Mouse (Mus musculus) adrenal gland, postnatal 4 days (tissue): ENCODE results near the gene Cldnd2. TPM values are rescaled to one million over a fixed set of nuclear protein-coding genes. Genes with fewer than 3 reads are reported as not detected.

Experiments used
- DNase-seq, 2 experiments: peaks; one replicate each; pipeline ENCODE4 v3.0.0; 2021 to 2022; ENCODE audit warnings: low spot score in 2 of 2, mixed read lengths in 2 of 2
- total RNA-seq, 2 experiments: library from RNA; stranded (reverse); gene quantifications; 2 replicates each; pipeline ENCODE4 v1.2.3; 2021

The Cldnd2 gene
- total RNA-seq, 2 experiments from 2014 or later, result not detected

DNA sequence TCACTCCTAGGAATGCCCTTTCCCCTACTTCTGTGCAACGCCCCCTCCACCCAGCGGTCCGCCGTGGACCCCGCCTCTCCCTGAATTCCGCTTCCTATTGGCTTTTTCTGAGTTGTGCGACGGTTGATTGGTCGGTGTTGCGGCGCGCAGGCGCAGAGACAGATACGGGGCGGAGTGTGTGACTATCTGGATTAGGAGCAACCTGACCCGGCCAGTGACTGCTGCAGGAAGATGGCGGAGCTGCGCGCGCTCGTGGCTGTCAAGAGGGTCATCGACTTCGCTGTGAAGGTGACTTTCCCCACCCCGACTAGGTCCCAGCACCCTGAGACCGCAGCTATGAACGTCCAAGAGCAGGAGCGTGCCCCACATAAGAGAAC, 3.3 kb downstream of the Cldnd2 start, which contains the start of the genes Etfb and Gm45233:
Etfb (plus strand) TSS at position 167 of the 377 bp plus-strand sequence.
Gm45233 (plus strand) TSS at position 212 of the 377 bp plus-strand sequence.
- peak; percentile 72 to 92 for DNase-seq

DNA sequence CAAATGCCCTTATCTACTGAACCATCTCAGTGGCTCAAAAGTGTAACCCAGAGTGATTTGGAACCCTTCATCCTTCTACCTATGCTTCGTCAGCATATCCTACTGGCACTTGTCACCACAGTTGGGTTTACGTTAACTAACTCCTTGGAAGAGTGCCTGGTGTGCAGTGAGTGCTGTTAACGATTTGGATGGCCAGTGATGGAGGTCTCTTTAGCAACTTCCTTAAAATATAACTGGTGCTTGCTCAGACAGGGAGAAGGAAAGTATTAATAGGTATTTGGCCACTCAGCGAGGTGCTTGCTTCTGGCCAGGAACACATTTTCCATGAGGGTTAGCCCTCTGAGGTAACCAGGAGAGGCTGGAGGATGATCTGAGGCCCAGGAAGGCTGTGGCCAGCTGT, 7.2 kb downstream of the Cldnd2 start:
- DNase-seq, result no peak

DNA sequence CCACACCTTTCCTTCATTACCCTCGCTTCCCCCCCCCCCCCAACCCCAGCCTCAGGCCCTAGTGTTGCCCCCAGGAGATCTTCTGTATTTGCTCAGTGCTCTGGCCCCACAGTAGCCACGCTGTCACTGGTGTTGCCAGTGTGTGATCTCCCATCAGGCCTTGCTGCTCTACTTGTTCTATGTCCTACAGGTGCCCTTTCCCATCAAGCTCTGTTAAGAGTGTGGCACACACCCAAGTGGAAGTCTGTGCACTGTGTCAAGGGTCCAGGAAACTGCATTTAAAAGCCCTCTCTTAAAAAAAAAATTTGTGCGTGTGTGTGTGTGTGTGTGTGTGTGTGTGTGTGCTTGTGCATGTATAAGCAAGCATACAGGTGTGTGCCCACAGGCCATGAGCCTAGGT, 7.7 kb downstream of the Cldnd2 start:
- no peak for DNase-seq

DNA sequence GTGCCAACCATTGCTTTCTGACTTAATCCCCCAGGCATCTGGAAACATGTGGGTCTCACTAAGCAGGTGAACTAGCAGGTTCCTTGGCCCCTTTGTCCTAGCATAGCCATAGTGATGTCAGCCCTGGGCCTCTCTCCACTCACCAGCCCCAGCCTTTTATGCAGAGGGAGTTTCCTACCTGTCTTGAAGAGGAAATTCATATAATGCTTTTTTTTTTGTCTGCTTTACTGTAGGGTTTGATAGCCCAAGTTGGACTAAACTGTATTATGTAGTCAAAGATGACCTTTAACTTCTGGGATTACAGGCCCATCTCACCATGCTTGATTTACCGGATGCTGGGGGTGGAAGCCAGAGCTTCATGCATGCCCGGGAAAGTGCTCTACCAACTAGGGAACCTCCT, 9.2 kb downstream of the Cldnd2 start:
- DNase-seq, result no peak

DNA sequence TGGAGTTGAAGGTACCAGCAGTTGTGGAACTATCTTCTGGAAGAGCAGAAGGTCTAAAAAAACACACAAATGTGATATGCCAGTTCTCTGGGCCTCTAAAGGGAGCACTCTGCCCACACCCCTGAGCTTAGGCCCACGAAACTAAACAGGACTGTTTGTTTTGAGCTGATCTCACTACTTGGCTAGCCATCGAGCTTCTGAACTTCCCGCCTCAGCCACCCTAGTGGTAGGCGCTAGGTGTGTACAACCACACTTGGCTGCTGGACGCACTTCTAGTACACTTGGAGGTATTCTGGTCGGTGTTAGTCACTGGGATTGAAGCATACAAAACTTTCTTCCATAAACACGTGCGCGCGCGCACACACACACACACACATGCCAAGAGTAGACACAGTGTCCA, 11.1 kb downstream of the Cldnd2 start:
- no peak for DNase-seq

DNA sequence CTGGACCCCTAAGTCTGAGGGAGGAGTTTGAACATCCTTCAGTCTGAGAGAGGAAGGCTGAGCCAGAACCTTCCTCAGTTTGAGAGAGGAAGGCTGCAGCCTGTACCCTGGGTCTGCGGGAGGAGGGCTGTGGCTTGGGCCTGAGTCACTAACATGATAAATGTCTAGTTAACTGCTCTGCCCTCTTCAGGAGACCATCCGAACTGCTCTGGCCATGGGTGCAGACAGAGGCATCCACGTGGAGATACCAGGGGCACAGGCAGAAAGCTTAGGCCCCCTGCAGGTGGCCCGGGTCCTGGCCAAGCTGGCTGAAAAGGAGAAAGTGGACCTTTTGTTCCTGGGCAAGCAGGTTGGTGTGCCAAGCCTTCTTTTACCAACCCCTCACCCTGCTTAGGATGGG, 12.0 kb downstream of the Cldnd2 start:
- no peak for DNase-seq

DNA sequence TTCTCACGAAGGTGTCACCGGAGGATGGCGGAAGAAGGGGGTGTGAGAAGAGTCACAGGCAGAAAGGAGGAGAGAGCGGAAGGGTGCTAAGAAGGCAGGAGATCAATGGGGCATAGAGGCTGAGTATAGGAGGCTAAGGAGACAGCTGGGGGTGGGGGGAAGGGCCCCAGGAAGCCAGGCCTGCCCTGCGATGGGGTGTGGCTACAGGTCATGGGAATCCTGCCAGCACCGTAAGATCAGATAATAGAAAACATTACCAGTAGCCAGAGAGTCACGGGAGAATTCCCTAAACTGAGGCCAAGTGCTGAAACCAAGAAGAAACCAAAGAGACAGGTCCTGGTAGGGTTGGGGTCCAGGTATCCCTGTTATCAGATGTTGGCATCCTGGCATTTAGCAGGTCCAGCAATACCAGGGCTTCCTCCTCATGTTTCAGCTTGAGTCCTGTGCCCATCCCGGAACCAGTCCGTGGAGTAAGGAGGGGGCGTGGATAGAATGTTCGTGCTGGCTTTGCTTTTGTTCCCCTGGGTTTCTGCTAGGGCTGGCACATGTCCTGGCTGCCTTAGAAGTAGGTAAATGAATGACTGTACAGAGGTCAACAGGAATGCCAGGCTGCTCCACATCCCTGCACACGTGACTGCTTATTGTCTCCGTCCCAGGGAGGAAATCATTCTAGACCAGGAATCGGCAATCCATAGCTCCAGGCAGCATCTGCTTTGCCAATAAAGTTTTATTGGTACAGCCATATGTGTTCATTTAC, 13.2 kb downstream of the Cldnd2 start:
- DNase-seq, result no peak

DNA sequence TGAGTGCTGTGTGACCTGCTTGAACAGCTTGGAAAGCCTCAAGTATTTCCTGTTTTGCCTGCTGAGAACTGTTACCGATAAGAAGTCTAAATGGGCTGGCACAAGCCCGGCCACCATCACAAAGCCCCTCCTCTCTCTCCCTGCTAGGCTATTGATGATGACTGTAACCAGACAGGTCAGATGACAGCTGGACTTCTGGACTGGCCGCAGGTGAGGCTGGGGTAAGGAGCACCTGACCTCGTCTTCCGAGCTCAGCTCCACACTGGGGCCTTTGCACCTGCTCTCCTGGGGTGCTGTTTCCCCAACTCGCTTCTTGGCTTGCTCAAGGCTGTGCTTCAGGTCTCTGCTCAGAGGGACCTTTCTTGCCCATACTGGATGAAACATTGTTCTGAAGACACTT, 13.8 kb downstream of the Cldnd2 start:
- no peak for DNase-seq

DNA sequence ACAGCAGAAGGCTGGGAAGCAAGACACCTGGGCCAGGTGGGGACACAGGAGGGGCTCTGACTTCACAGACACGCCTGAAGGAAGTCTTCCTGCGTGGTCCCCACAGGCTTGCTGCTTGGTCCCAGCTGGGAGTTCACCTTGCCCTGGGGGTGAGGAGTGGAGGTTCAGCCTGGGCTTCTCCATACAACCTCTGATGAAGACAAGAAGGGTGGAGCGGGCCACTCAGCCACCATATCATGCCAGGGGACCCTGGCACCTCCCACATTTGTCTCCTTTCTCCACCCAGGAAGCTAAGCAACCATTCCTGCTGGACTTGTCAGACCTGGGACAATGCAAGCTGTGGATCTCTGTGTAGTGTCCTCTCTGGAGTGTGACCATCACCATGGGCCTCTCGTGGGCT, 22.3 kb downstream of the Cldnd2 start, which contains the start of gene Vsig10l:
Vsig10l (plus strand) TSS at position 301 of the 400 bp plus-strand sequence.
- DNase-seq, result no peak

DNA sequence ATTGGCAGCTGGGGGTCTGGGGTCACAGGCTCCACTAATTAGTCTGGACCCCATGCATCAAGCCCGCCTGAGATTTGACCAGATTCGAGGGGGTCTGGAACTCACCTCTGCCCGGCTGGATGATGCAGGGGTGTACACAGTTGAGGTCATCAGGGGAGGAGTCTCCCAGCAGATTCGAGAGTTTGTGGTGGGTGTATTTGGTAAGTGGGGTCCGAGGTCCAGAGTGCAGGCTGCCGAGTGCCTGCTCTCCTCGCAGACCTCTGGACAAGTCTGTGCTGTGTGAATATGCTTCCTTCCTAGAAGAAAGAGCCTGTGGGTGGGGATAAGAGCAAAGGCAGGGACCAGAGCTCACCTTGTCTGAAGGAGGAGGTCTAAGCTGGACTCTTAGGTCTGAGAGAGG, 23.4 kb downstream of the Cldnd2 start:
- DNase-seq, result no peak

DNA sequence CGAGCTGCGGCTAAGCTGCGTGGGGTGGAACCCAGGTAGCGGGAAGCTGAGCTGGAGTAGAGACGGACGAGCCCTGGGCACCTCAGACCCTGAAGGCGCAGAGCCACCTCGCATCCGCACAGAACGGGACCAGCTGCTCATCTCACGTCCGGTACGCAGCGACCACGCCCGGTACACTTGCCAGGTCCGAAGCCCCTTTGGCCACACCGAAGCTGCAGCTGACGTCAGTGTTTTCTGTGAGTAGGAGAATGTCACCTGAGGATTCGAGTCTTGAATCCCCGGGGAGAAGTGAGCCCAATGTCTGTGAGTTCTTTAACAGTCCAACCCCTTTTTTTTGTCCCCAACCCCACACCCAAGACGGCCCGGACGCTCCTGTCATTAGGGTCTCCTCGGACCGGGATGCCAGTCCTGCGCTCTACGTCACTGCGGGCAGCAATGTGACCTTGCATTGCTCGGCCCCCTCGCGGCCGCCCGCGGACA, 24.3 kb downstream of the Cldnd2 start:
- DNase-seq, result no peak

DNA sequence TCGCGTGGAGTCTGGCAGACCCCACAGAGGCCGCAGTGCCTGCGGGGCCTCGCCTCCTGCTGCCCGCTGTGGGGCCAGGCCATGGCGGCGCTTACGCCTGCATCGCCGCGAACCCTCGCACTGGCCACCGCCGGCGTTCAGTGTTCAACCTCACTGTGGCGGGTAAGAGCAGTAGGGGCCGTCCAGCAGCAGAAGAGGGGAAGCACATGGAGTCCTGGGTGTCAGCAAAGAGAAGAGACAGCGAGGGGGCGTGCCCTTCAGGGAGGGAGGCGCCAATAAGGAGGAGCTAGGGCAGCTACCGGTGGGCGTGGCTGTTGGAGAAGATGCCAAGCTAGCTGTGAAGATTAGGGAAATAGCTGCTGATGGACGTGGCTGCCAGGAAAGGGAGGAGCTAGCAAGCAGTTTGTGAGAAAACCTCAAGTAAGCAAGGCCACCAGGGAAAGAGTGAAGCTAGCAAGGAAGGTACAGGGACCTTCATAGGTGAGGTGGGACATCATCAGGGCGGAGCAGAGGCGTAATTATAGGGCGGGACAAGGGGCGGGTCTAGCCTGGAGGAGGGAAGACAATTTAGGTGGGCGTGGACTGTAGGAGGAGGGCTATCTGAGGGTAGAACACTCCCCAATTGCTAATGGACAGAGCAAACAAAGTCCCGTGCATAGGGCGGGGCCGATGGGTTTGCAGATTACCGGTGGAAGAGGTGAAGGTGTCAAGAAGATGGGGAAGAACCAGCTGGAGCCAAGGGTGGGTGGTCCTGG, 24.9 kb downstream of the Cldnd2 start:
- DNase-seq, result peak; percentile 46 to 76

DNA sequence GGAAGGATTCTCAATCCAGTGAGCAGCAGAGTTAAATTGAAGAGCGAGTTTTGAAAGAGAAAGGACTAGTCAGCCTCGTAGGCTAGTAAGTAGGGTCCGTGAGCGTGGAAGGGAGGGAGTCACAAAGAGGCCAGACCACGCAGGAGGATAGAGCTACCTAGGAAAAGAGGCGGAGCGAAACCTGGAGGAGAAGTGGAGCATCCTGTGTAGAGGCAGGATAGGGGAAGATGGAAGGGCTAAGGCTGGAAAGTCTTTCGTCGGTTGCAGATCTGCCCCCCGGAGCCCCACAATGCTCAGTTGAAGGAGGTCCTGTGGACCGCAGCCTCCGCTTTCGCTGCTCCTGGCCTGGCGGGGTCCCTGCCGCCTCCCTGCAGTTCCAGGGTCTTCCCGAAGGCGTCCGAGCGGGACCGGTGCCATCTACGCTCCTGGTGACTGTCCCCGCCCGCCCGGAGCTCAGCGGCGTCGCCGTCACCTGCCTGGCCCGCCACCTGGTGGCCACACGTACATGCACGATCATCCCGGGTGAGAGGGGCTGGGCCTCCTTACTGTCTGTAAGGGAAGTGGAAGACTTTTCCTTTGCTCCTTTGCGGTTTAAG, 25.6 kb downstream of the Cldnd2 start:
- peak; percentile 64 to 69 for DNase-seq

DNA sequence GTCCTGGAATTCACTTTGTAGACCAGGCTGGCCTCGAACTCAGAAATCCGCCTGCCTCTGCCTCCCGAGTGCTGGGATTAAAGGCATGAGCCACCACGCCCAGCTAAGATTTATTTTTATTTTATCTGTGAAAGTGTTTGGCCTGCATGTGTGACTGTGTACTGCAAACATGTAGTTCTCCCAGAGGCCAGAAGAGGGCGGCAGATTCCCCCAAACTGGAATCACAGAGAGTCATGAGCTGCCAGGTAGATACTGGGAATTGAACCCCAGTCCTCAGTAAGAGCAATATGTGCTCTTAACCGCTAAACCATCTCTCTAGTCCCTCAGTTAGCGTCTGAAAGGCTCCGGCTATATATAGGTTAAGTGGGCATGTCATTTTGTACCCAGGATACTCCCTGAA, 29.8 kb downstream of the Cldnd2 start:
- DNase-seq, result no peak

DNA sequence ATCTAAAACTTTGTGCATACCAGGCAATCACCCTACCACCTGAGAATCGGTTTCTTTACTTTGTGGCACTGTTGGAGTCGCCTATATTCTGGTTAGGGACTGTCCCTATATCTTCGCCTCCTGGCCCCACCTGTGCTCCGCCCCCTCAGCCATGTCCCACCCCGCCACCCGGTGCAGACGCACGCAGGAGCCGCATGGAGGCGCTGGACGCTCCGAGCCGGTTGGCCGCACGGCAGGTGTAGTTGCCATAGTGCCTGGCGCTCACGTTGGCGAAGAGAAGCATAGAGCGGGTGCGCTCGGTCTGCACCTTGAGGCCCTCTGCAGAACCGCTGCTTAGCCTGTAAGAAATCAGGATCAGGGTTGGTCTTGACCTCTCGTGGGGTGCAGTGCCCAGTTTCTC, 35.1 kb downstream of the Cldnd2 start:
- no peak for DNase-seq

DNA sequence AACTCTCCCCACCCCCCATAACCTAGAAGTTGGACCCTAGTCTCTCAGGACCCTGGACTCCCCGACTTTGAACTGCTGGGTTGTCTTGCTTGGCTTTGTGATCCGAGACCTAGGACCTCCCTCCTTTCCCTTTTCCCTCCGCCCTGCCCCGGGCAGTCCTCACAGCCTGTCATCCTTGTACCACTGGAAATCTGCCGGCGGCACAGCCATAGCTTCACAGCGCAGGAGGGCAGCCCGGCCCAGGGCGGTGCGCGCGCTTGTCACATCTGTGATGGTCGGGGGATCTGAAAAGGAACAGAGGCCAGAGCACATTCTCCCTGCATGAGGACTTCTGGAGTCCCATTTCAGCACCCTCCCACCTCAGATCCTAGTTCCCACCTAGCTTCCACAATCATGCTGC, 35.8 kb downstream of the Cldnd2 start:
- DNase-seq, result no peak

DNA sequence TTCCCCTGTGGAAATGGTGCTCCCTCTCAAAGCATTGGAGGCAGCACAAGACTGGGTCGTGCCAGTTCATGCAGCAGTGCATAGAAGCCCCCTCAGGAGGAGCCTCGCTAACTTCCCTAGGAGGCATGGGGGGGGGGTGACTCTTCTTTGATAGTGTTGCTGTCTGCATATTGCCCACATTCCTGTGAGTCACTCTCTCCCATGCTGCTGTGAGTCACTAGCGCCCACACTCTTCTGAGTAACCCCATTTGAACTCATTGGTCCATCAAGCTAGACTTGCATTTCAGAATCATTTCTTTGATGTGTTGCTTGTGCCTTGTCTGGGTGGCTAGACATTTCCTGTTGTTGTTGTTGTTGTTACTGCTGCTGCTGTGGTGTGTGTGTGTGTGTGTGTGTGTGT, 40.6 kb downstream of the Cldnd2 start:
- DNase-seq, result no peak

DNA sequence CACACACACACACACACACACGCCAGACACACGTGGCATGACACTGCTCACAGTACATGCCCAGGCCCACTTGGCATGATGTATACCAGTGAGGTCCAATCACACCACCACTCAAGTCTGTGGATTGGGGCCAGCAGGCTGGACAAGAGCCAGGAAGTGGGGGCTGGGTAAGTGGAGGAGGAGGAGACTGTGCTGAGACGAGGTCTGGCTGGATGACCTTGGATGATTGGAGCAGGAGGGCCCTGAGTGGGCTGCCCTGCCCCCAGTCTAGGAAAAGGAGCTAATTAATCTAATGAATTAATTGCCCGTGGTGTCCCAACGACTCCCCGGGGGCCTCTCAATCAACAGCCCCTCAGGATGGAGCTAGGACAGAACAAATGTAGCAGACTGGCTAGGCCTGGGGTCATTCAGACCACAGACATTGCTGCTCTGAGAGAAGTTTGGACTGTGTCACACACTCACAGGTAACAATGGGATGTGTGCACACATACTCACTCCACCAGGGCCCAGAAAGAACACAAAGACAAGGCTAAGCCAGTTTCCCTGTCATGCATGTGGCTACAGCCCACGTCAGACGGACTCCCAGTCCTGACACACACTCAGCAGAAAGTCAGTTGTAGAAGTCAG, 41.6 kb downstream of the Cldnd2 start:
- DNase-seq, result no peak

DNA sequence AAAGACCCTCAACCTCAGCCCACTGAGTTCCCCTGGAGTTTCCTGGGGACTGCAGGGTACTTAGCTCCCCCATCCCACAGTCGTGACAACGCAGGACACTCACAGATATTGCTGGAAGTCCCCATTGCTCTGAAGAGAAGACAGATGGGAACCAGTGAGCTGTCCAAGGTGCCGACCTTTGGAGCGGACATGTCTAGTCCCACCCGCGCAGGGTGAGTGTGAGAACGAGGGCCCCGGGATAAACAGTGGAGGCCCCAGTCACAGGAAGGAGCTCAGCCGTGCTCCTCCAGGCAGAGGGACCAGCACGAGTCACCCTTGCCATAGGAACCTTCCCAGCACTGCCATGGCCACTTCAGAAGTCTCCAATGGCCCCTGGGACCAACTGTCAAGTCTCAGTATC, 42.7 kb downstream of the Cldnd2 start:
- DNase-seq, result no peak

DNA sequence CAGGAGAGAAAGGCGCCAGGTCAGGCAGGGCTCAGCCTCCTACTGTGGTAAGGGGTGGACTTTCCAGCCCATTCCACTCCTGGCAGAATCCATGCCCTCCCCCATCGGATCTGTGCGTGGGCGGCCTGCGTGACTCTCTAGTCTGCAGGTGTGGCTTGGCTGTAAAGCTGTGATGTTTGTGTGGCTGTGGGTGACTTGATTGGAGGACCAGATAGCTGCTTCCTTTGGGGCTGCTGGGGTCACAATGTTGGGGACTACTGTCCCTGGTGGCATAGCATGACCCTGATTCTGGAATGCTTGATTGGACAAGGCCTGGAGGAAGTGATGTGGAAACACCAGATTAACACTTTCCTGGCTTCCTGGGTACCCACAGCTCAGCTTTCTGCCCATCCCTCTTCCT, 48.1 kb downstream of the Cldnd2 start:
- no peak for DNase-seq

DNA sequence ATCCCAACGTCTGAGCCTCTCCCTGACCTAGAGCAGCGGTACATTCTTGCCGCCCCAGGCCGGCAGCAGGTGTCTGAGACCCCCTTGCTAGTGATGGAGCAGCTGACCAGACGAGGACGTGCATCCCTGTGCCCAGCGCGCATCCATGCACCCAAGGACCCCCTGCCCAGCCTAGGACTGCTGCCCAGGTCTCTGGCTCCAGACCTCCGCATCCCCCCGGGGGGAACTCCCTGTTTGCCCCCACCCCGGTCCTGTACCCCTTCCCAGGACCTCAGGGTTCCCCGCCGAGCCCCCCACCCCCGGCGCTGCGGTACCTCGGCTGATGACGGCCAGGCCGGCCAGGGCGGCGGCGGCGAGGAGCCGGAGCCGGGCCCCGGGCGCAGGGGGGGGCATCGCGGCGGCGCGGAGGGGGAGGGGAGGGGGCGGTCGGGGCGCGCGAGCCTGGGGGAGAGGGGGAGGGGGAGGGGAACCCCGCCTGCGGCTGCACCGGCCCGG, 49.1 kb downstream of the Cldnd2 start, which contains the start of gene Iglon5:
Iglon5 (minus strand) TSS at position 445 of the 495 bp plus-strand sequence.
- no peak for DNase-seq
